Mouse (Mus musculus) lung, postnatal 10 days (tissue): ENCODE results near the gene Msi2.

Experiments used
- DNase-seq: peaks from one replicate; pipeline ENCODE4 v3.0.0; 2021

Msi2 gene

GRCm38 (mm10) chr11:88297526-88297925, 420.8 kb downstream of the Msi2 start:
- no peak for DNase-seq

- no peak for DNase-seq
Observed at GRCm38 (mm10) chr11:88295298-88295697, 423.0 kb downstream of the Msi2 start.

GRCm38 (mm10) chr11:88294394-88294710, 424.0 kb downstream of the Msi2 start:
- no peak for DNase-seq

- no peak for DNase-seq
Observed at GRCm38 (mm10) chr11:88293631-88294393, 424.5 kb downstream of the Msi2 start, which contains the start of gene Ccdc182. Gene Ccdc182, plus strand, starts transcription at chr11:88294058.

GRCm38 (mm10) chr11:88291688-88292087, 426.6 kb downstream of the Msi2 start:
- peak; percentile 33 for DNase-seq

- peak; percentile 21 for DNase-seq
Observed at GRCm38 (mm10) chr11:88291245-88291644, 427.1 kb downstream of the Msi2 start.
